Mouse (Mus musculus): ENCODE results near the gene Acsl6. TPM values are rescaled to one million over a fixed set of nuclear protein-coding genes. Genes with fewer than 3 reads are reported as not detected.

The Acsl6 gene
- total RNA-seq, 2 experiments from 2014 or later: 22.5 to 23.1 TPM

- peak; percentile 32; the same call in 1 of the 2 replicates for ATAC-seq (replicated peaks; ENCODE audit: low FRiP score, low TSS enrichment, poor library complexity, severe bottlenecking)
Observed at GRCm38 (mm10) chr11:54355564-54355955, 52.0 kb downstream of the Acsl6 start.

- ATAC-seq (replicated peaks; ENCODE audit: low FRiP score, low TSS enrichment, poor library complexity, severe bottlenecking): no peak
Observed at GRCm38 (mm10) chr11:54356676-54357075, 53.1 kb downstream of the Acsl6 start.

GRCm38 (mm10) chr11:54372553-54372952 is 69.0 kb downstream of the Acsl6 start:
- ATAC-seq (replicated peaks; ENCODE audit: low FRiP score, low TSS enrichment, poor library complexity, severe bottlenecking): no peak

- ATAC-seq (replicated peaks; ENCODE audit: low FRiP score, low TSS enrichment, poor library complexity, severe bottlenecking): no peak
Observed at GRCm38 (mm10) chr11:54390386-54390785, 86.8 kb downstream of the Acsl6 start.

- ATAC-seq (replicated peaks; ENCODE audit: low FRiP score, low TSS enrichment, poor library complexity, severe bottlenecking): no peak
Observed at GRCm38 (mm10) chr11:54391326-54391725, 87.7 kb downstream of the Acsl6 start.

- ATAC-seq (replicated peaks; ENCODE audit: low FRiP score, low TSS enrichment, poor library complexity, severe bottlenecking): no peak
Observed at GRCm38 (mm10) chr11:54396686-54397085, 93.1 kb downstream of the Acsl6 start.

- ATAC-seq (replicated peaks; ENCODE audit: low FRiP score, low TSS enrichment, poor library complexity, severe bottlenecking): peak; percentile 71
Observed at GRCm38 (mm10) chr11:54398058-54398457, 94.5 kb downstream of the Acsl6 start.

- ATAC-seq (replicated peaks; ENCODE audit: low FRiP score, low TSS enrichment, poor library complexity, severe bottlenecking): 0 out of 2 replicates have a peak, but pooled peaks have one; percentile 57
Observed at GRCm38 (mm10) chr11:54400803-54401202, 97.2 kb downstream of the Acsl6 start.

- no peak for ATAC-seq (replicated peaks; ENCODE audit: low FRiP score, low TSS enrichment, poor library complexity, severe bottlenecking)
Observed at GRCm38 (mm10) chr11:54404885-54405284, 101.3 kb downstream of the Acsl6 start.

- no peak for ATAC-seq (replicated peaks; ENCODE audit: low FRiP score, low TSS enrichment, poor library complexity, severe bottlenecking)
Observed at GRCm38 (mm10) chr11:54406930-54407546, 103.4 kb downstream of the Acsl6 start.

GRCm38 (mm10) chr11:54410612-54411011 is 107.0 kb downstream of the Acsl6 start:
- ATAC-seq (replicated peaks; ENCODE audit: low FRiP score, low TSS enrichment, poor library complexity, severe bottlenecking): no peak

GRCm38 (mm10) chr11:54413017-54413416 is 109.4 kb downstream of the Acsl6 start:
- peak; percentile 83; the same call in 1 of the 2 replicates for ATAC-seq (replicated peaks; ENCODE audit: low FRiP score, low TSS enrichment, poor library complexity, severe bottlenecking)

Other genes with a start within 250 kb of the Acsl6 start
- not detected in 2 replicates for gene Pdlim4, start 234.8 kb upstream of the Acsl6 start, total RNA-seq (2014; fragmentation: Nextera tagmentation)
- 0.69 TPM in 1 of 2 replicates, not detected in the other for gene Pdlim4, start 234.8 kb upstream of the Acsl6 start, total RNA-seq (2017)
- 1.4 and 12.9 TPM in 2 replicates for gene P4ha2, start 203.7 kb upstream of the Acsl6 start, total RNA-seq (2014; fragmentation: Nextera tagmentation)
- gene P4ha2, start 203.7 kb upstream of the Acsl6 start, total RNA-seq (2017): 0.65 and 2.5 TPM in 2 replicates
- not detected in 2 replicates for gene Csf2, start 54.1 kb upstream of the Acsl6 start, total RNA-seq (2014; fragmentation: Nextera tagmentation)
- gene Csf2, start 54.1 kb upstream of the Acsl6 start, total RNA-seq (2017): not detected in 2 replicates
- not detected in 2 replicates for gene Il3, start 36.5 kb upstream of the Acsl6 start, total RNA-seq (2014; fragmentation: Nextera tagmentation)
- gene Il3, start 36.5 kb upstream of the Acsl6 start, total RNA-seq (2017): not detected in 2 replicates
- not detected in 2 replicates for gene Meikin, start 66.9 kb downstream of the Acsl6 start, total RNA-seq (2014; fragmentation: Nextera tagmentation)
- gene Meikin, start 66.9 kb downstream of the Acsl6 start, total RNA-seq (2017): not detected in 2 replicates
- 13.6 and 20.0 TPM in 2 replicates for gene Fnip1, start 134.4 kb downstream of the Acsl6 start, total RNA-seq (2014; fragmentation: Nextera tagmentation)
- 18.2 and 25.4 TPM in 2 replicates for gene Fnip1, start 134.4 kb downstream of the Acsl6 start, total RNA-seq (2017)
- 47.6 and 60.7 TPM in 2 replicates for gene Rapgef6, start 219.0 kb downstream of the Acsl6 start, total RNA-seq (2014; fragmentation: Nextera tagmentation)
- gene Rapgef6, start 219.0 kb downstream of the Acsl6 start, total RNA-seq (2017): 59.0 and 68.2 TPM in 2 replicates

Data from megakaryocyte-erythroid progenitor cell, adult 5-6 weeks (primary cell).